Mouse (Mus musculus) cerebral cortex, adult 2 months (tissue): ENCODE results near the gene Arhgap4.

Experiments
- WGBS: fragments of 180-500 bp; shearing (Covaris S2); methylation state at CpG from one replicate; pipeline ENCODE4 v1.1.7; 2018; 5-methylcytosine and 5-hydroxymethylcytosine counted together

Arhgap4 gene

GRCm38 (mm10) chrX:73921823-73922549 is at the start of gene Arhgap4, which contains the start of gene Naa10:
Gene Arhgap4, minus strand, starts transcription at chrX:73921870.
Gene Naa10, minus strand, starts transcription at chrX:73921944.
- 6% methylated on average over 43 of the region's 43 CpGs for WGBS

- 86% methylated on average over 2 of the region's 2 CpGs for WGBS
Measured at GRCm38 (mm10) chrX:73969729-73970128, 48.1 kb upstream of the Arhgap4 start.

GRCm38 (mm10) chrX:73969167-73969566 is 47.5 kb upstream of the Arhgap4 start:
- 63% methylated on average over 1 of the region's 1 CpGs for WGBS

DNA sequence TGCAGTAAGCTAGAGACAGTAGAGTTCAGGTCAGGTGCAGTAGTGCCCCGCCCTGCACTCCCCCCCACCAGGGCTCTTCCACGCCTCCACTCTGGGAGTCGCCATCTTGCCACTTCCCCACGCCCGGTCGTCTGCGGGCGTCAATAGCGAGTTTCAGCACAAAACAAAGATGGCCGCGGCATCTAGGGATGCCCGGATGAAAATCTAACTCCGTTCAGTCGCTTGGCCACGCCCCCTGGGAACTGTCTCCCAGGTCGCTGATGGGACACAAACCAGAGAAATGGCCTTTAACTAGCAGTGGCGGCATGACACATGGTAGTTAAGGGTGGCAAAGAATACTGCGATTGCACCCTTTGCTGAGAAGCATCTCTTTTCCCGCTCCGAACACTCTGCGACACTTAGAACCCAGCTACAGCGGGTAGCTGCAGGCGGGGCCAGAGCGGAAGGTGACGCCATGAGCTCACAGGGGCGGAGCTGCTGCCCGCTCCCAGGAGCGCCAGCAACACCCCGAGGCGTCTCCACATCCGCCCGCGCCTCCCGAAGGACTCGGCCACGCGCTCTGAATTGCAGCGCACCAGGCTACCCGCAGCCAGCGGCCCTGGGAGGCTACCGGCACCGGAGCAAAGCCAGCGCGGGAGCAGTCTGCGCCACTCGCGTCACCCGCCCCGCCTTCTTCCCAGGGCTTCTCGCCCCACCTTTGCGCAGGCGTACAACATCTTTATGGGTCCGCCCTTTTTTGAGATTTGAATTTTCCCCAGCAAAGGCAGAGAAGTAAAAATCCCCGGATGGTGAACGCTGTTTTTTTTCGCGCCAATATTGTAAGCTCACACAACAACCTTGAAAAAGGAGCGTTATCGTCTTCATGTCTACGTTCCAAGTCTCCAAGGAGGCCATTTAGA is 45.8 kb upstream of the Arhgap4 start:
- WGBS, result 6% methylated on average over 59 of the region's 60 CpGs

GRCm38 (mm10) chrX:73966248-73967176 is 44.8 kb upstream of the Arhgap4 start, which contains the start of gene Hcfc1:
Gene Hcfc1, minus strand, starts transcription at chrX:73966357.
- WGBS, result 4% methylated on average over 57 of the region's 58 CpGs

DNA sequence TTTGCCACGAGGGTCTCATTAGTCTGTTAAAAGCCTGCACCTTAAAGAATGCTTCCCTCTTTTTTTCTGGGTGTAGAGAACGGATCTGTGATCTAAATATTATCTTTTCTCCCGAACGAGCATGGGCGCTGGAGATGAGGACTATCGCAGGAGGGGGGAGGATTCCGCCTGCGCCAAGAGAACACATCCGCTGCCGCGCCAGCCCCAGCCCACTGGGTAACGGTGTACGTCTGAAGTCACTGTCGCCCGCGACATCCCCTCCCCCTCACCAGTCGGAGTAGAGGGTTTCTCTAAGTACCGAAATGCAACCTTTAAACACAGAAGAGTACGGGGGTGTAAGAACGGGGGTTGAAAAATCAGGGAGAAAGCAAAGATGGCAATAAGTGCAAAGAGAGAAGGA is 43.6 kb upstream of the Arhgap4 start:
- WGBS, result 1% methylated on average over 20 of the region's 20 CpGs

DNA sequence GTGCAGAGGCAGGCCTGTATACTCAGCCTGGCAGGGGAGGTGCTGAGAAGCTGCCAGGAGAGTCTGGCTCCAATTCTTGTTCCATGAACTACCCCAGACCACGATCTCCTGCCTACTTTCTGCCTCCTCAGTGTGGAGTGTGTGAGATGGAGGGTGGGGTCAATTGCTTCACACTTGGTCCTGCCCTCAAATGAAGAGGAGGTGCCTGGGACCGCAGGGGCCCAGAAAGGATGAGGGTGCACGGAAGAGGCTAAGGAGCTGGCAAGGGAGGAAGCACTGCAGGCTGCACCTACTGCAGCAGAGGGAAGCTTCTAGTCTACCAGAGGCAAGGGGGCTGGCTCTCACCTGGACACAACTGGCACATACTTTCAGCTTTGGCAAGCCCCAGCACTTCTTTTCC is 42.7 kb upstream of the Arhgap4 start:
- 4% methylated on average over 3 of the region's 3 CpGs for WGBS

- 75% methylated on average over 6 of the region's 6 CpGs for WGBS
Measured at GRCm38 (mm10) chrX:73954988-73955387, 33.3 kb upstream of the Arhgap4 start.

DNA sequence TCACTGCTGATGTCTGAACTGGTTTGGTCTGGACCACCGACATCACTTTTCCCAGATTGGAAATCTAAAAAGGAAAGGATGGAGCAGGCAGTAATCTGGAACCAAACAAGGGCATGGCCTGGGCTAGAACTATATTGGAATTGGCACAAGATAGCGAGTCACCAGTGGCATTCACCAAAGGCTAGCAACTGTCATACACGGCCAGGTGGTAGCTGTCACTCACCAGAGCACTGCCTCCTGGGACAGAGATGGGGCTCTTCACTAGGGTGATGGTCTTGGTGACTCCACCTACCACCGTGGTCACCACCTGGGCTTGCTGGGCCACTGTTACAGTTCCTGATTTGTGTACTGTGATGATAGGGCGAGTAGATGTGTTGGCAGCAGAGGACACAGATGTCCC is 30.9 kb upstream of the Arhgap4 start:
- 79% methylated on average over 5 of the region's 5 CpGs for WGBS

DNA sequence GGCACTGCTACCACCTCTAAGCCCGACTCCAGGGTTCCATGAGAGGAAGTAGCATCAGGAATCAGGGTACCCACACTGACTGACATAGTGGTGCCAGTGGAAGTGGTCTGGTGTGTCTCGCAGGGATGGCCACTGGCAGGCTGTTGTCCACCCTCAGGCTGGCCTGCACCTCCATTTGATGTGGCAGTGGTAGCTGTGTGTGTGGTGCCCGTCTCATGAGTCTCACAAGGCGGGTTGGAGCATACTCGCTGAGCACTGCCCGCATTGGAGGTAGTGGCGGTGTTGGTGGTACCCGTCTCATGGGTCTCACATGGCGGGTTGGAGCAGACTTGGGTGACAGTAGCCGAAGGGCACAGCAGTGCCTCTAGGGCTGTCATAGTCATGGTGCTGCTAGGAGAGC is 27.7 kb upstream of the Arhgap4 start:
- 85% methylated on average over 10 of the region's 10 CpGs for WGBS

GRCm38 (mm10) chrX:73948647-73949046 is 27.0 kb upstream of the Arhgap4 start:
- 8% methylated on average over 4 of the region's 4 CpGs for WGBS

DNA sequence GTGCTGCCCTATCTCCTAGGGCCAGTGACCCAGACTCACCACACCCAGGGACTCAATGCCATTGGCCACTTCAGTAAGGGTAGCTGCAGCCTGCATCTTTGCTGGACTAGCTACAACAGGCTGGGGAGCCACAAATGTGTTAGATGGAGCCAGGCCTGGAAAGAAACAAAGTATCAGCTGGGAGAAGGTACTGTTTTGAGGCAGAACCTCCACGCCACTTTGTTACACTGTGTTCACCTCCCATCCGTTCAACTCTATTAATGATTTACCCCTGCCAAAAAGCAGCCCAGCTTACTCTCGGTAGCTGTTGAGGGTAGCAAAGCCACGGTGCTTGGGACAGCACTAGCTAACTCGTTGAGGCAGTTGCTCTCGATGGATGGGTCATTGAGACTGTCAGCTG is 25.2 kb upstream of the Arhgap4 start:
- WGBS, result 87% methylated on average over 6 of the region's 6 CpGs

DNA sequence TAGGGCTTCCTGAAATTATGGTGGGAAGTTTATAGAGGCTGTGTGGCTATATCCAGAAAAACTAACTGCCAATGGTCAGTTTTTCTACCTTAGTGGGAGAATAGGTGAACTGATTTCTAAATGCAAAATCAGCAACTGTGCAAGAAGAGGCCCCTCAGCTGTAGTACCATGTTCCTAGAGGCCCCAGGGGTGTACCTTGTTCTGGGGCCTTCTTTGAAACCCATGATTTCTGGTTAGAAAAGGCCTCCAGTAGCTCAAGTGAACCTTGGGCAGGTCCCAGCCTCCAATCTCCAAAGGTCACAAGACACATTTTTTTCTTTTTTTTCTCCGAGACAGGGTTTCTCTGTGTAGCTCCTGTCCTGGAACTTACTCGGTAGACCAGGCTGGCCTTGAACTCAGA is 20.6 kb upstream of the Arhgap4 start:
- 75% methylated on average over 2 of the region's 2 CpGs for WGBS

- 43% methylated on average over 2 of the region's 2 CpGs for WGBS
Measured at GRCm38 (mm10) chrX:73941860-73942259, 20.2 kb upstream of the Arhgap4 start.

- 67% methylated on average over 2 of the region's 2 CpGs for WGBS
Measured at GRCm38 (mm10) chrX:73931871-73932270, 10.2 kb upstream of the Arhgap4 start.

GRCm38 (mm10) chrX:73930402-73931062 is 8.9 kb upstream of the Arhgap4 start, which contains the start of gene Renbp:
Gene Renbp, minus strand, starts transcription at chrX:73930850.
- 40% methylated on average over 17 of the region's 17 CpGs for WGBS

- 70% methylated on average over 8 of the region's 8 CpGs for WGBS
Measured at GRCm38 (mm10) chrX:73922550-73922882, 846 bp upstream of the Arhgap4 start.

DNA sequence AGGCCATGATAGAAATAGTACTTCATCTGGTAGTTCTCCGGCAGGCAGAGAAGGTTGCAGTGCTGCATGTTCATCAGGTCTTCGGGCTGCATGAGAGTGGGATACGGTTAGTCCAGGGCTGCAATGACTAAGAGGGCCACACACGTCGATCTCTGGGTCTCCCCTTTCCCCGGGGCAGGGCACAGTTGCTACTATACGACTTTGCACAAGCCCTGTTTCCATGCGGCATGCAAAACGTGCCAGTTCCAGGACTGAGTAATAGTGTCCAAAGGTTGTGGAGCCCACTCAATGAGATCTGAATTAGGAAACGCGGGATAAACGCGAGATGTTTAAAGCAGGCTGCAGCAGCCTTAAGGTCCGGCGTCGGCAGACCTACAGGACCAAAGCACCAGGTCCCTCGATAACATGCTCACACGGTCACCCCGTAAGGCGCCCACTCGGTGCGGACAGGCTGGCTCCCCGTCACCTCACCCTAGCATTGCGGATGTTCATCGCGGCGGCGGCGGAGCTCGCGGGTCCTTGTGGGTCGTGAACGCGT is 316 bp downstream of the Arhgap4 start:
- WGBS, result 3% methylated on average over 34 of the region's 34 CpGs

DNA sequence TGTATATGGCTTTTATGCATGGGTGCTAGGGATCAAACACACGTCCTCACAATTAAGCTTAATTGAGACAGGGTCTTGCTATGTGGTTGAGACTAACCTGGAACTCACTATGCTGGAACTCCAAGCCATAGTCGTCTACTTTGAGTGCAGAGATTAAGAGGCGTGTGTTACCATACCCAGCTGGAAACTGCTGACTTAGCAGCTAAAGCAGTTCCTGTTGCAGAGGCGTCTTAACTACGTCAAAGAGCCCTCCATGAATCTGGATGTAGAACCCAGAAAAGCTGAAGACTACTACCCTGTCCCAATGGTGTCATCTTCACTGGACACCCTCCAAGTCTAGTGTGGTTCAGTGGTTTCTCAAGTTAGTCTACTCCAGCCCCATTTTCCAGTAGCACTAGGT is 3.0 kb downstream of the Arhgap4 start:
- WGBS, result 67% methylated on average over 5 of the region's 5 CpGs

DNA sequence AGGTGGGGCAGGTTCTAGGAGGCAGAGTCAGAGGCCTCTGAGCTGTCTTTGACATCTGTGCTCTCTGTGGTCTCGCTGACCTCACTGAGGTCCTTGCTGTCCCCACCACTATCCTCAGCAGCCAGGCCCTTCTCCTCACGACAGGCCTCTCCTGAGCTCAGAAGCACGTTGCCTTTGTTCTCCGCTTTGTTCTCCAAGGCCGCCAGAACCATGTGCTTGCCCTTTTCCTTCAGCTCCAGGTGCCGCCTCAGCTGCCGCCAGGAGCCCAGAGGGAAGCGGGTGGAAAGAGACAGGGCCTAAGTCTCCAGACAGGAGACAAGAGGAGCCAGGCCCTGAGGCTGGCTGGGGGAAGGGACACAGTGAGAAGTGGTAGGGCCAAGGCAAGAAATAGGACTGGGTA is 4.7 kb downstream of the Arhgap4 start:
- WGBS, result 70% methylated on average over 8 of the region's 8 CpGs
